Mouse (Mus musculus): ENCODE data around the gene Adam1a.

The Adam1a gene

GRCm38 (mm10) chr5:121477680-121478079 lies 67.6 kb downstream of the Adam1a start:
- no peak for DNase-seq

DNA sequence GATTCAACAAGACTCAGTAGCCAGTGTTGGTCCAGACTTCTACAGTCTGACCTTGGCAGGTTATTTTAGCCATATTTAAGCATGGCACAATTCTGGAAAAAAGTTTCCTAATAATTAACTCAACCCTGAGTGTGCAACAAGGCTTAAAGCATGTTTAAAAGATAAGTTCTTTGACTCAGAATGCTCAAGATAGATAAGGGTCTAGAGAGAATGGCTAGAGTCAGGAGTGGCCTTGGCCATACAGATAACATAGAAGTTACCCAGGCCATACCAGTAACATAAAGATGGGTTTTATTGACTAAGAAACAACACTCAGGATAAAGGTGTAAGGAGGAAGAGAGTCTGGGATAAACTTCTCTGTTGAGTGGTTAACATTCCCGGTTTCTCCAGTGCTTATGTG lies 69.2 kb downstream of the Adam1a start:
- no peak for DNase-seq

DNA sequence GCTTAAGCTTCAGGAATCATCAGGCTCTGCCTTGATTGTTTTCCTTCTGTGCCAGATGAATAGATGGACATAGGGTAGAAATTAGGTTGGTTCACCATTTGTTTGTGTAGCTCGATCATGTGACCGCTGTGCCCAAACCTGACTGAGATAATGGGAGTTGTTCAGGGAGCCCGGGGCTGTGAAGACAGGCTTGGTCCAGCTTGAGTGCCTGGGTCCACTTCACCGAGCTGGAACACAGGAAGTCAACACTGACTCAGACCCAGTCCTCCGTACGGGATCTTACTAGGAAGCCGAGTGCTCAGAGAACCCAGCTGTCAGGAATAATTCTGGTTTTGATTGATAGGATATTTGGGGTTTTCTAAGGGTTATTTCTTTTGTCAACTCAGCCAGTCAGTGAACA lies 70.7 kb downstream of the Adam1a start:
- DNase-seq = no peak

DNA sequence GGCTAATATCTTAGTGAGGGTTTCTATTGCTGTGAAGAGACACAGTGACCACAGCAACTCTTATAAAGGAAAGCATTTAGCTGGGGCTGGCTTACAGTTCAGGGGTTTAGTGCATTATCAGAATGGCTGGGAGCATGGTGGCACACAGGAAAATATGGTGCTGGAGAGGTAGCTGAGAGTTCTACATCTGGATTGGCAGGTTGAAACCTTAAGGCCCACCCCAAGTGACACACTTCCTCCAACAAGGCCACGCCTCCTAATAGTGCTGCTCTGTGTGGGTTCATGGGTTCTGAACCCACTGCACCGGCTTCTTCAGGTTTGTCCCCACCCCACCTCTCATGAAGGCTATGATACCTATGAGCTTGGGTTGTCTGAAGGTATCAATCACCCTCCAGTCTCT lies 72.9 kb downstream of the Adam1a start:
- DNase-seq = no peak

DNA sequence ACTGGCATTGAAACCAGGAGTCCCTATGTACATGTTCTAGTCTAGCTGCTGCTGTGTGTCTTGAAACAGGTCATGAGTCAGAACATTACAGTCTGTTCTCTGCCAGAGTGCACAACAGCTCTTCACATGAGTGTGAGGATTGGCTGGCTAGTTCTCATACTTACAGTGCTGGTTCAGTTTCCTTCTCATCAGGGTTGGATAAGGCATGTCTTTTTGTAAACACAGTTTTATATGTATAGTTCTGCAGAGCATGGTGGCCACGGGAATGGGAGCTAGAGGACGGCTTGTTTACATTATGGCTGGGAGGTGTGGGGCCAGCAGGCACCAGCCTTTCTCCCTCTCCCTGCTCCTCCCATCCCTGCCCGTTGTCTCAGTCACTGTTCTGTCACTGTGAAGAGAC lies 75.7 kb downstream of the Adam1a start:
- DNase-seq = no peak
